Mouse (Mus musculus): ENCODE measurements around the gene Tbc1d8.

Tbc1d8 gene

DNA sequence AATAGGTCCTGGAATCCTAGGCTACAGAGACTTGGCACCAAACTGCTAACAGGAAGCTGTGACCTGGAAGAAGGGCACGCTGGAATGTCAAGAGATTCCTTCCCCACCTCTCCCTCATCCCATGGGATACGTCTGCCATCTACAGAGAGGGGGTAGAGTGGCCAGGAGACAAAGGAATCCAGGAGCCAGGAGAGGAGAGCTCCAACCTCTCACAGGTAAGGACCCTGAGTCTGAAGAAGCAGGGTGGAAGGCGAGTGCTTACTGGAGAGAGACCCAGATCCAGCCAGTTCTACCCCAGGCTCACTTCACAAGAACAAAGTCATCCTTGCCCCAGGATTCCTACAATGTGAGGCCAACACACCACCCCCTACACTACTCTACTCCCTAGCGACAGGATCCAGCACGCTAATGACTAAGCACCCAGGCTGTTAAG is 22.1 kb downstream of the Tbc1d8 start:
- TF ChIP-seq POU5F1 (IDR thresholded peaks at IDR 0.05; ENCODE audit: borderline replicate concordance, low read length) (no peak), NANOG (IDR thresholded peaks at IDR 0.05; ENCODE audit: borderline replicate concordance, low read length) (no peak), CTCF (conservative IDR thresholded peaks at IDR 0.05; ENCODE audit: low read length) (no peak)
- Histone ChIP-seq H3K4me1 (replicated peaks; ENCODE audit: low read depth, low read length) (peaks cover 78% of the 10 kb centered on the region), H3K27me3 (ENCODE audit: insufficient read depth, low read length) (peaks cover 5% of the 10 kb centered on the region; the same call in 1 of the 2 replicates), H3K36me3 (ENCODE audit: insufficient read depth, low read length) (no peaks in the 10 kb centered on the region), H3K4me3 (replicated peaks; ENCODE audit: low read length) (no peak overlapping the region), H3K9me3 (ENCODE audit: low read length) (no peaks in the 10 kb centered on the region)

DNA sequence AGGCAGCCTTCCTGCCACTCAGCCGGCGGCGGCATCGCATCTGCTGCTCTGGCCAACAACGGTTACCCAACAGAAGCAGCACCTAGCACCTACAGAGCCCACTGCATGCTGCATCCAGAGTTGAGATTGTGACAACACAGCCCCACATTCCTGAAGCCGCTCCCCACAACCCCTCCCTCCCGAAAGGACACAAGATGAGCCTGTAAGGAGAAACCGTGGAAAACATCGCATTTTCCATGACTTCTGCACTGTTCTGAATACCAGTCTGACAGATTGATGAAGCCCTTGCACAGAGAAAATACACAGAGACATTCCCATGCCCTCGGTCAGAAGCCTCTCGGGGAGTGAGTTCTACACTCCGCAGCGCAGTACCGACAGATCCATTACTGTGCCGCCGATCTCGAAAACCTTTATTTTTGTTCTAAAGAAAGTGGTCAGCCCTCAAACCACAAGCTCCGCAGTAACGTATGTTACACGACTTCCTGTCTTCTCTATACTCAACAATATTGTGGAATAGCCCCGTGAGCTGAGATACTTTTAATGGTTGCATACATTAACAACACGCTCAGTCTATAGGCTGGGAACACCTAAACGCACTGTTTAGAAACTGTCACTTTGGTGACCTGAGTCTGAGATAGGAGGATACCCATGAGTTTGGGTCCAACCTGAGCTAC is 23.1 kb downstream of the Tbc1d8 start:
- no peaks in the 10 kb centered on the region for H3K36me3 ChIP-seq (ENCODE audit: insufficient read depth, low read length)
- peaks cover 78% of the 10 kb centered on the region for H3K4me1 ChIP-seq (replicated peaks; ENCODE audit: low read depth, low read length)
- 0 out of 2 replicates have a peak overlapping the region, but pooled peaks have one; percentile 2 for H3K4me3 ChIP-seq (replicated peaks; ENCODE audit: low read length)
- H3K27me3 ChIP-seq (ENCODE audit: insufficient read depth, low read length), result peaks cover 5% of the 10 kb centered on the region; the same call in 1 of the 2 replicates
- H3K9me3 ChIP-seq (ENCODE audit: low read length), result no peaks in the 10 kb centered on the region
- TF ChIP-seq CTCF (conservative IDR thresholded peaks at IDR 0.05; ENCODE audit: low read length) (no peak), POU5F1 (IDR thresholded peaks at IDR 0.05; ENCODE audit: borderline replicate concordance, low read length) (no peak), NANOG (IDR thresholded peaks at IDR 0.05; ENCODE audit: borderline replicate concordance, low read length) (no peak)

DNA sequence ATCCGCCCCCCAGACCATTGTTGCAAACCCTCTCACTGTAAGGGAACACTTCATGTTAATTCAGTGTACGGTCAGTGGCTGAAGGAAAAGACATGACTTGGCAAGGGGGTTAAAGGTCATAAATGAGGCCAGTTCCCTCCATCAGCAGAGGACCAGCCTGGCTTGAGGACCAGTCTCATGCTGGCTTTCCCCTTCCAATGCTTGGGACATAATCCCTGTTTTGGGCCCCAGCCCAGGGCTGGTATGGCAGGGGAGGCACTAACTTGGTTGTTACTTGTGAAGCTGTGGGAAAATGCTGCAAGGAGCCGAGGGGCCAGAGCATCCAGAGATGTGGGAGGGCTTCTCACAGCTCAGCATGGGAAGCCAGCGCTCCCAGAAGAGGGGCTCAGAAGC is 23.8 kb downstream of the Tbc1d8 start:
- peaks cover 81% of the 10 kb centered on the region for H3K4me1 ChIP-seq (replicated peaks; ENCODE audit: low read depth, low read length)
- TF ChIP-seq POU5F1 (IDR thresholded peaks at IDR 0.05; ENCODE audit: borderline replicate concordance, low read length), result no peak
- no peak for TF ChIP-seq CTCF (conservative IDR thresholded peaks at IDR 0.05; ENCODE audit: low read length)
- TF ChIP-seq NANOG (IDR thresholded peaks at IDR 0.05; ENCODE audit: borderline replicate concordance, low read length), result no peak
- H3K36me3 ChIP-seq (ENCODE audit: insufficient read depth, low read length), result no peaks in the 10 kb centered on the region
- 0 out of 2 replicates have a peak overlapping the region, but pooled peaks have one; percentile 2 for H3K4me3 ChIP-seq (replicated peaks; ENCODE audit: low read length)
- H3K27me3 ChIP-seq (ENCODE audit: insufficient read depth, low read length), result peaks cover 5% of the 10 kb centered on the region; the same call in 1 of the 2 replicates
- H3K9me3 ChIP-seq (ENCODE audit: low read length), result no peaks in the 10 kb centered on the region

DNA sequence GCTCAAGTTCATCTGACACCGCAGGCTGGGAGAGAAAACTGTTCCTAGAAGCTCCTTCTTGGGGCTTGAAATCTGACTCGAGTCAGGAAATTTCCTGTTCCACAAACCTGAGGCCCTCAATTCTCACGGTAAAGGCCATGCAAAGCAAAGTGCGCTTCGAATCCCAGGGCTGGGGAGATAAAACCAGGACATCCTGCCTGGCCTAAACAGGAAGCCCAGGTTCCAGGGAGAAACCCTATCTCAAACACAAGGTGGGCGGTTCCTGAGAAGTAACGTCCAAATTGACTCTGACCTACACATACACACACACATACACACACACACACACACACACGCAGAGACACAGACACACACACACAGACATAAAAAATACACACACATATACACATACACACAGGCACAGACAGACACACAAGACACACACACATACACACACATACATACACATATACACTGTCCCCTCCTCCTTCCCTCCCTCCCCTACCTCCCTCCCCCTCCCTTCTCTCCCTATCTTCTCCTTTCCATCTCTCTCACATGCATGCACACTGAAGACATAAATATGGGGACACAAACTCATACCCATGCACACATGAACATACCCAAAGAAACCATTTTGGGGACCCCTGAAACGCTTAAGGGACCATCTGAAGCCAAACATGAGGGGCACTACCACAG is 24.3 kb downstream of the Tbc1d8 start:
- no peaks in the 10 kb centered on the region for H3K36me3 ChIP-seq (ENCODE audit: insufficient read depth, low read length)
- peaks cover 83% of the 10 kb centered on the region for H3K4me1 ChIP-seq (replicated peaks; ENCODE audit: low read depth, low read length)
- H3K4me3 ChIP-seq (replicated peaks; ENCODE audit: low read length), result peak overlapping the region; percentile 48
- no peaks in the 10 kb centered on the region for H3K9me3 ChIP-seq (ENCODE audit: low read length)
- H3K27me3 ChIP-seq (ENCODE audit: insufficient read depth, low read length), result peaks cover 5% of the 10 kb centered on the region; the same call in 1 of the 2 replicates
- TF ChIP-seq NANOG (IDR thresholded peaks at IDR 0.05; ENCODE audit: borderline replicate concordance, low read length) (no peak), CTCF (conservative IDR thresholded peaks at IDR 0.05; ENCODE audit: low read length) (no peak), POU5F1 (IDR thresholded peaks at IDR 0.05; ENCODE audit: borderline replicate concordance, low read length) (no peak)

DNA sequence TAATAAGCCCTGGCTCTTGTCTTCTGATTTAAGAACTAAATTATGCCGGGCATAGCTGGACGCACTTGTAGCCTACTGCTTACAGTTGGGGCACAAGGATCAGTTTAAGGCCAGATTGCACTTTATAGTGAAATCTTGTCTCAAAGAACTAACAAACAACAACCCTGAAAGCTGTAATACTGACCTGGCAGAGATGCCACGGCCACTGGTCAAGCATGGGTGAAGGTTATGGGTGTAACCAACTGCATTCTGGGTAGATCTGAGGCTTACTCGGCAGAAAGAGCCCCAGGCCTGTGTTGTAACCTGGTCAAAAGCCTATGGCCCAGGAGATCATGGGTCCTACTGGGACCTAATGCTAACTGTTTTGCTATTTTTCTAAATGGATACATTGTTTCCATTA is 26.4 kb downstream of the Tbc1d8 start:
- Histone ChIP-seq H3K4me1 (replicated peaks; ENCODE audit: low read depth, low read length) (peaks cover 72% of the 10 kb centered on the region), H3K9me3 (ENCODE audit: low read length) (no peaks in the 10 kb centered on the region), H3K4me3 (replicated peaks; ENCODE audit: low read length) (no peak overlapping the region), H3K36me3 (ENCODE audit: insufficient read depth, low read length) (no peaks in the 10 kb centered on the region), H3K27me3 (ENCODE audit: insufficient read depth, low read length) (peaks cover 5% of the 10 kb centered on the region; the same call in 1 of the 2 replicates)
- TF ChIP-seq POU5F1 (IDR thresholded peaks at IDR 0.05; ENCODE audit: borderline replicate concordance, low read length), result no peak
- TF ChIP-seq NANOG (IDR thresholded peaks at IDR 0.05; ENCODE audit: borderline replicate concordance, low read length), result no peak
- TF ChIP-seq CTCF (conservative IDR thresholded peaks at IDR 0.05; ENCODE audit: low read length), result no peak

DNA sequence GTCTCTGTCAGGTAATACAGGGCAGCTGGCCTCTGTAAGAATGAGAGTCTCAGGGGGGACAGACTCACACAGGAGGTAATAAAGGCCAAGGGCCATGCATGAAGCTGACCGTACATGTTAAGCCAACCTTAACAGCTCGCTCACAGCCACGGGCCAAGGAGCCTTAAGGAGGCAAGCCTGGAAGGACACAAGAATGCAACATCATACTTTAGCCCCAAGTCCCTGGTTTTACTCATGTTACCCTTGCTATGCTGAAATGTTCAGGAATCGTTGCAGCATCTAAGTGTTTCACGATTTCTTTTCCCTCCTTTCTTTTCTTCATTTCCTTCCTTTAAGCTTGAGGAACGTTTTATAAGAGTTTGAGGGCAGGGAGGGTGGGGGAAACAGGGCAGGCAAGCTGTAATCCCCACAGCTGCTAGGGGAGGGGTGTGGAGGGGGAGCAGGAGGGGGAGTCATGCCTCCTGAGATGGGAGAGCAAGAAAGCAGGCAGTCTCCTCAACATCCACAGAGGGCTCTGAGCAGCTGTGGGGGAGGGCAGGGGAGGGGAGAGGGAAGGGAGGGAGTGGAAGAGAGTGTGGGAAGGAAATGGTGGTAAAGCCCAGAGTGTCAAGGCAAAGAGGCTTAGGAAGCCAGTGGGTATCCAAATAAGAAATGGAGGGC is 28.4 kb downstream of the Tbc1d8 start:
- no peaks in the 10 kb centered on the region for H3K36me3 ChIP-seq (ENCODE audit: insufficient read depth, low read length)
- no peak overlapping the region for H3K4me3 ChIP-seq (replicated peaks; ENCODE audit: low read length)
- TF ChIP-seq CTCF (conservative IDR thresholded peaks at IDR 0.05; ENCODE audit: low read length) (no peak), POU5F1 (IDR thresholded peaks at IDR 0.05; ENCODE audit: borderline replicate concordance, low read length) (no peak), NANOG (IDR thresholded peaks at IDR 0.05; ENCODE audit: borderline replicate concordance, low read length) (no peak)
- no peaks in the 10 kb centered on the region for H3K9me3 ChIP-seq (ENCODE audit: low read length)
- peaks cover 2% of the 10 kb centered on the region; the same call in 1 of the 2 replicates for H3K27me3 ChIP-seq (ENCODE audit: insufficient read depth, low read length)
- peaks cover 53% of the 10 kb centered on the region for H3K4me1 ChIP-seq (replicated peaks; ENCODE audit: low read depth, low read length)

DNA sequence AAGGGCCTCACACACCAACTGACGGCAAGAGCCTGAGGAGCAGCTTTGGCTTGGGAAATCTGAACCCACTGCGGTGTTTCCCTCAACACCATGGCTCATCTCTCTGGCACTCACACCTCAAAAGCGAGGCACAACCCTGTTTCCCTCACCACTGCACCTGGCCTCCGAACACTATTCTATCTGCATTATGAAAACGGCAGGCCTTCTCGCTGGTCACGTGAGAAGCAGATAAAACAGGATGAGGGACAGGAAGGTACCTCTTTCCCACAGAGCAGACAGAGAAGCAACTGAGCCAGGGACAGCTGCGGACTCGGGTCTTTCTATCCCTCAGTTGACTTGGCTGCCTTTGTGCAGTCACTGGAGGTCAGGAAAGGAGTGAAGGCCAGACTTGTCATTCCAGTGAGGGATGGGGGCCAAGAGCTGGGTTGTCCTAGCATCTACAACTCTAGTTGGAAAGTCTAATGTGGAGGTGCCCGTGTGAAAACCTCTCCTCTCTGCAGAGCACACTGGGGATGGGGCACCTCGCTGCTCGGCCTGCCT is 29.2 kb downstream of the Tbc1d8 start:
- Histone ChIP-seq H3K4me1 (replicated peaks; ENCODE audit: low read depth, low read length) (peaks cover 45% of the 10 kb centered on the region), H3K9me3 (ENCODE audit: low read length) (no peaks in the 10 kb centered on the region), H3K27me3 (ENCODE audit: insufficient read depth, low read length) (no peaks in the 10 kb centered on the region; the same call in 1 of the 2 replicates), H3K4me3 (replicated peaks; ENCODE audit: low read length) (no peak overlapping the region), H3K36me3 (ENCODE audit: insufficient read depth, low read length) (no peaks in the 10 kb centered on the region)
- TF ChIP-seq POU5F1 (IDR thresholded peaks at IDR 0.05; ENCODE audit: borderline replicate concordance, low read length) (no peak), NANOG (IDR thresholded peaks at IDR 0.05; ENCODE audit: borderline replicate concordance, low read length) (no peak), CTCF (conservative IDR thresholded peaks at IDR 0.05; ENCODE audit: low read length) (no peak)

DNA sequence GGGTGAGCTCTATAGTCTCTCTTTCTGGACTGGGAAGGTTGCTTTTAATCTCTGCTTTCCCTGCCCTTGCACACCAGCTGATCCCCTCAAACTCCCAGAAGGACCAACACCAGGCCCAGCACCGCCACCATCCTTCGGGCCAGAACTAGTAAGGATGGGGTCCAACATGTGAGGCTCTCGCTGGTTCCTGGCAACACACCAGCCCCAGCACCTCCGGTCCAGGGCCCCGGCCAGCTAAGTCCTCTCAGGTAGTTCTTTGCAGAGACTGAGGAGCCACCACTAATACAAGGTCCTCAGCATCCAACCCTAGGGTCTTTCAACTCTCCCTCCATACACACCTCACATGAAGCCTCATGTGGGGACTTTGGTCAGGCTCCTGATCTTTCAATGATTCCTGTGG is 29.7 kb downstream of the Tbc1d8 start:
- Histone ChIP-seq H3K9me3 (ENCODE audit: low read length) (no peaks in the 10 kb centered on the region), H3K4me1 (replicated peaks; ENCODE audit: low read depth, low read length) (peaks cover 43% of the 10 kb centered on the region), H3K27me3 (ENCODE audit: insufficient read depth, low read length) (no peaks in the 10 kb centered on the region), H3K4me3 (replicated peaks; ENCODE audit: low read length) (no peak overlapping the region), H3K36me3 (ENCODE audit: insufficient read depth, low read length) (no peaks in the 10 kb centered on the region)
- TF ChIP-seq CTCF (conservative IDR thresholded peaks at IDR 0.05; ENCODE audit: low read length) (no peak), POU5F1 (IDR thresholded peaks at IDR 0.05; ENCODE audit: borderline replicate concordance, low read length) (no peak), NANOG (IDR thresholded peaks at IDR 0.05; ENCODE audit: borderline replicate concordance, low read length) (no peak)
